Mouse (Mus musculus): ENCODE measurements around the gene C1s1. TPM values are rescaled to one million over a fixed set of nuclear protein-coding genes. Genes with fewer than 3 reads are reported as not detected.
A peak's percentile ranks its signal among the peaks of the same experiment; 100 is the strongest.
"Not testable (repeated sequence)": the region's sequence is repeated elsewhere in the genome, so short reads cannot be mapped to it uniquely, and the experiment has no call there.

The C1s1 gene
- 0.34 and 0.42 TPM in 2 replicates for polyA plus RNA-seq (2016; fragmentation: Nextera tagmentation; extraction: Ambion mirVana)

DNA sequence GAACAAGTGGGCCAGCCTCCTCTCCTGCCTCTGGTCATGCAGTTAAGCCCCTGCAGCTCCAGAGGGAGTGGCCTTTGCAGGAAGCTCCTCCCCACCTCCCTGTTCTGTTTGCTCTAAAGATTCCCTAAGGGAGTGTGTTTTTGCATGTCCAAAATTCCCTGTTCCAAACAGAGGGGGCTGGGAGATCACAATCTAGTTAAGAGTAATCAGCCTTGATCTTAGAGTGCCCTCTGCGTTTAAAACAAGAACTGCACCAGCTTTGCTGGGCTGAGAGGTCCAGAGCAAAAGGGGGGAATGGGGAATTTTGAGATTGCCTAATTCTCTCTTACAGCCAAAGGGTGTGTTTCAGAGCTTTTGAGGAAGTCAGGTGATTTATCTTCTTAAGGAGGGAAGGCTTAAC is at the start of gene C1s1:
Gene C1s1 (minus strand): TSS at position 76 of the 400 bp plus-strand sequence.
- H3K4me2 ChIP-seq (replicated peaks); H3K36me3 ChIP-seq; H3K4me3 ChIP-seq; H3K4me1 ChIP-seq; H3K27me3 ChIP-seq (replicated peaks); H3K9ac ChIP-seq; ATAC-seq (ENCODE audit: low FRiP score, low read depth); H3K9me3 ChIP-seq; H3K27ac ChIP-seq: not testable (repeated sequence)
- 2% methylated on average over 1 of the region's 1 CpGs for WGBS

- Histone ChIP-seq H3K4me3 (no peak overlapping the region), H3K27me3 (replicated peaks) (no peaks in the 10 kb centered on the region), H3K27ac (no peak overlapping the region), H3K4me1 (no peaks in the 10 kb centered on the region), H3K4me2 (replicated peaks) (no peak overlapping the region), H3K9me3 (no peaks in the 10 kb centered on the region), H3K36me3 (no peaks in the 10 kb centered on the region), H3K9ac (no peak overlapping the region)
- ATAC-seq (ENCODE audit: low FRiP score, low read depth): no peak
Observed at GRCm38 (mm10) chr6:124588771-124589170, 46.6 kb upstream of the C1s1 start.

DNA sequence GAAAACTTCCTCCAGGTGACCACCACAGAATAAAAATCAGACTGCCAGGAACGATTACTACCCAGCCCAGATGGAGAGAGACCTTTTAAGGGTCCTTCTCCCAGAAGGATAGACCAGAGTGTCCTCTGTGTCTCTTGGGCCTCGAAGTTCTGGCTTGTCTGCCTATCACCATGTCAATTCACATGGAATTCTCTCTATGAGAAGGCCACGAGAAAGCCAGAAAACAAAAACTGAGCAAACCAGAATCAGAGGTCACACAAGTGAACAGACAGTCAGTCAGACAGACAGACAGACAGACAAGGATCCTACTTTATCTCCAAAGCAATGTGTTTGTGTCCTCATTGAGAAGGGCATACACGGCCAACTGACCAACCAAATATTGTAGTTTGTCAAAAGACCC is 44.1 kb upstream of the C1s1 start:
- Histone ChIP-seq H3K4me2 (replicated peaks) (no peak overlapping the region), H3K36me3 (no peaks in the 10 kb centered on the region), H3K9me3 (no peaks in the 10 kb centered on the region), H3K4me3 (no peak overlapping the region), H3K27me3 (replicated peaks) (no peaks in the 10 kb centered on the region), H3K27ac (no peak overlapping the region), H3K4me1 (no peaks in the 10 kb centered on the region), H3K9ac (no peak overlapping the region)
- ATAC-seq (ENCODE audit: low FRiP score, low read depth): no peak
- 78% methylated on average over 4 of the region's 4 CpGs for WGBS

GRCm38 (mm10) chr6:124585761-124586160 is 43.6 kb upstream of the C1s1 start:
- Histone ChIP-seq H3K9me3 (no peaks in the 10 kb centered on the region), H3K27me3 (replicated peaks) (no peaks in the 10 kb centered on the region), H3K4me3 (no peak overlapping the region), H3K27ac (no peak overlapping the region), H3K9ac (no peak overlapping the region), H3K4me1 (no peaks in the 10 kb centered on the region), H3K36me3 (no peaks in the 10 kb centered on the region), H3K4me2 (replicated peaks) (no peak overlapping the region)
- ATAC-seq (ENCODE audit: low FRiP score, low read depth): no peak
- 96% methylated on average over 3 of the region's 3 CpGs for WGBS

DNA sequence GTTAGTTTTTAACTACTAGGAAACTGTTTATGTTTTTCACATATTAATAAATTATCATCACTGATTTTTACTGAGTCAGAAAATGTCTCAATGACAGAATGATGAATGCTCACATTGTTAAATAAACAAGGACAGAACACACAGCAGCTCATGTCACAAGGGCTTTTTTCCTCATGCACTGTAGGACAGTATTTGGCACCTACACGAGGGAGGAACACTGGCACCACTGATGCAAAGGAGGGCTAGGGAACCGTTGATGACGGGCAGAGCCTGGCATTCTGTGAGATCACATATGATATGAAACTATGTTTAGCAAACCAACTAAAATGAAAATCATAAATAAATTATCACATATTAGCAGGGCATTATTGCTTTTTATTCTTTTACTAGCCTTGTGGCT is 42.8 kb upstream of the C1s1 start:
- H3K27me3 ChIP-seq (replicated peaks): no peaks in the 10 kb centered on the region
- no peak overlapping the region for H3K4me2 ChIP-seq (replicated peaks)
- no peak overlapping the region for H3K27ac ChIP-seq
- no peaks in the 10 kb centered on the region for H3K4me1 ChIP-seq
- H3K4me3 ChIP-seq: no peak overlapping the region
- WGBS: 87% methylated on average over 3 of the region's 3 CpGs
- no peak overlapping the region for H3K9ac ChIP-seq
- H3K9me3 ChIP-seq: no peaks in the 10 kb centered on the region
- no peaks in the 10 kb centered on the region for H3K36me3 ChIP-seq
- ATAC-seq (ENCODE audit: low FRiP score, low read depth): no peak

DNA sequence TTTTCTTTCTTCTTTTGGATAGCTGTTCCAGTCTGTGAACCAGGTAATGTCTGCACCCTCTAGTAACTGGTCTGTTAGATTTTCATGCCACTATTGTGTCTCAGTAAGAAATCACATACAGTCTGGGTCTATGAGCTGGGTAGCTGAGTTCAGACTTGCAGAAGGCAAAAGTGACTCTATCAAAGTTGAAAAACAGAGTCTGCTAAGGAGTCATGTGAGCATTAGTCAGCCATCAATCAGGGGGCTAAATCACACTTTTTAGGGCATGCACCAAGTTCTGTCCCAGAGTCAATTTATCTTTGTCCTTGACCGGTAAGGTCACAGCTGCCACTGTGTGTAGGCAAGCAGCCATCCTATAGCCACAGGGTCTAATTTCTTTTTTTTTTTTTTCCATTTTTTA is 40.1 kb upstream of the C1s1 start:
- no peak overlapping the region for H3K4me2 ChIP-seq (replicated peaks)
- no peaks in the 10 kb centered on the region for H3K9me3 ChIP-seq
- no peak overlapping the region for H3K9ac ChIP-seq
- H3K4me3 ChIP-seq: no peak overlapping the region
- no peaks in the 10 kb centered on the region for H3K4me1 ChIP-seq
- H3K36me3 ChIP-seq: no peaks in the 10 kb centered on the region
- no peak overlapping the region for H3K27ac ChIP-seq
- 87% methylated on average over 1 of the region's 1 CpGs for WGBS
- no peak for ATAC-seq (ENCODE audit: low FRiP score, low read depth)
- H3K27me3 ChIP-seq (replicated peaks): no peaks in the 10 kb centered on the region

DNA sequence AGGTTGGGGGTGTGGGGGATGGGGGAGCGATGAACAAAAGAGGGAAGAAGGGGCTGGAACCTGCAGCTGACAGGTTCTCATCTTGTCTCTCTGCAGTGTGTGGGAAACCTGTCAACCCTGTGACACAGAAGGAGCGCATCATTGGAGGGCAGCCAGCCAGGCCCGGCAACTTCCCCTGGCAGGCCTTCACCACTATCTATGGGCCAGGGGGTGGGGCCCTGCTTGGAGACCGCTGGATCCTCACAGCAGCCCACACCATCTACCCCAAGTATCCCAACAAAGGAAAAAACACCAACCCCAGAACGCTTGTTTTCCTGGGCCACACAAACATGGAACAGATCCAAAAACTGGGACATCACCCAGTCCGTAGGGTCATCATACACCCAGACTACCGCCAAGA is 38.0 kb upstream of the C1s1 start:
- H3K9me3 ChIP-seq; H3K4me2 ChIP-seq (replicated peaks); H3K27ac ChIP-seq; H3K9ac ChIP-seq; ATAC-seq (ENCODE audit: low FRiP score, low read depth); H3K4me3 ChIP-seq; H3K4me1 ChIP-seq; H3K27me3 ChIP-seq (replicated peaks); H3K36me3 ChIP-seq: not testable (repeated sequence)
- WGBS: 88% methylated on average over 7 of the region's 7 CpGs

DNA sequence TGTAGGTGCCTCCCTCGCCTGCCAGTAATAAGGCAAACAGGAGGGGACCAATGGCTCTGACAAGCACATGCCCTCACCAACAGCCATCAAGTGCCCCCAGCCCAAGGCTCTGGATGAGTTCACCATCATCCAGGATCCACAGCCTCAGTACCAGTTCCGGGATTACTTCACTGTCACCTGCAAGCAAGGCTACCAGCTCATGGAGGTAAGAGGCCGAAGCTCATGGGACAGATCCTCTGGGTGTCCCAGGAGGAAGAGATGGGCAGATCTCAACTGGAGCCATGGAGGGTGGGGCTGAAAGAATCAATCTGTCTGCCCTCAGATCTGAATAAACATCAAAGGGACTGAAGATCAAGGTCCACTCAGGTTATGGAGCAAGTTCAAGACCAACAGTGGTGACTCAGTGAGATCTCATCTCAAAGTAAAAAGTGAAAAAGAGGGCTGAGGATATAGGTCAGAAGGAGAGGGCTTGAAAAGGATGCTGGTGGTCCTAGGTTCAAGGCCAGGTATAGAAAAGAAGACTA is 33.1 kb upstream of the C1s1 start:
- H3K27me3 ChIP-seq (replicated peaks); ATAC-seq (ENCODE audit: low FRiP score, low read depth); H3K9ac ChIP-seq; H3K9me3 ChIP-seq; H3K4me1 ChIP-seq; H3K27ac ChIP-seq; H3K4me2 ChIP-seq (replicated peaks); H3K4me3 ChIP-seq; H3K36me3 ChIP-seq: not testable (repeated sequence)
- 88% methylated on average over 3 of the region's 3 CpGs for WGBS

GRCm38 (mm10) chr6:124570026-124570425 is 27.9 kb upstream of the C1s1 start, which contains the start of gene C1rb:
Gene C1rb, plus strand, starts transcription at chr6:124570294.
- no peak within 1 kb of the TSS for H3K27ac ChIP-seq
- no peaks in the 10 kb centered on the region for H3K27me3 ChIP-seq (replicated peaks)
- no peaks in the 10 kb centered on the region for H3K4me1 ChIP-seq
- no peaks in the 10 kb centered on the region for H3K36me3 ChIP-seq
- 5% methylated on average over 8 of the region's 8 CpGs for WGBS
- ATAC-seq (ENCODE audit: low FRiP score, low read depth): no peak
- no peak within 1 kb of the TSS for H3K9ac ChIP-seq
- 0 out of 2 replicates have a peak within 1 kb of the TSS, but pooled peaks have one; percentile 32 for H3K4me2 ChIP-seq (replicated peaks)
- no peak within 1 kb of the TSS for H3K4me3 ChIP-seq
- H3K9me3 ChIP-seq: no peaks in the 10 kb centered on the region

DNA sequence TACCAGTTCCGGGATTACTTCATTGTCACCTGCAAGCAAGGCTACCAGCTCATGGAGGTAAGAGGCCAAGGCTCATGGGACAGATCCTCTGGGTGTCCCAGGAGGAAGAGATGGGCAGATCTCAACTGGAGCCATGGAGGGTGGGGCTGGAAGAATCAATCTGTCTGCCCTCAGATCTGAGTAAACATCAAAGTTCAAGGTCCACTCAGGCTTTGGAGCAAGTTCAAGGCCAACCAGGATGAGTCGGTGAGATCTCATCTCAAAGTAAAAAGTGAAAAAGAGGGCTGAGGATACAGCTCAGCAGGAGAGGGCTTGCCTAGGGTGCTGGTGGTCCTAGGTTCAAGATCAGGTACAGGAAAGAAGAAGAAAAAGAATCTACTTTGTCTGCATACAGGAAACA is 19.5 kb upstream of the C1s1 start:
- 93% methylated on average over 2 of the region's 2 CpGs for WGBS
- H3K4me3 ChIP-seq; ATAC-seq (ENCODE audit: low FRiP score, low read depth): not testable (repeated sequence)

GRCm38 (mm10) chr6:124561156-124561555 is 19.0 kb upstream of the C1s1 start:
- H3K4me1 ChIP-seq; H3K9me3 ChIP-seq; H3K36me3 ChIP-seq; H3K4me2 ChIP-seq (replicated peaks); H3K27me3 ChIP-seq (replicated peaks); H3K9ac ChIP-seq; H3K27ac ChIP-seq; ATAC-seq (ENCODE audit: low FRiP score, low read depth); H3K4me3 ChIP-seq: not testable (repeated sequence)
- WGBS: 91% methylated on average over 4 of the region's 4 CpGs

More for the DNA sequence above, 19.5 kb upstream of the C1s1 start:
- not testable (repeated sequence) for H3K27ac ChIP-seq; H3K4me1 ChIP-seq; H3K4me2 ChIP-seq (replicated peaks); H3K9me3 ChIP-seq; H3K36me3 ChIP-seq; H3K9ac ChIP-seq; H3K27me3 ChIP-seq (replicated peaks)

- H3K4me2 ChIP-seq (replicated peaks); ATAC-seq (ENCODE audit: low FRiP score, low read depth); H3K27me3 ChIP-seq (replicated peaks); H3K27ac ChIP-seq; H3K4me3 ChIP-seq; H3K9ac ChIP-seq; H3K4me1 ChIP-seq; H3K9me3 ChIP-seq; H3K36me3 ChIP-seq: not testable (repeated sequence)
- 81% methylated on average over 2 of the region's 2 CpGs for WGBS
Observed at GRCm38 (mm10) chr6:124555956-124556355, 13.8 kb upstream of the C1s1 start.

- peaks cover 12% of the 10 kb centered on the region; the same call in 1 of the 2 replicates for H3K9me3 ChIP-seq
- H3K36me3 ChIP-seq: no peaks in the 10 kb centered on the region
- H3K27me3 ChIP-seq (replicated peaks): no peaks in the 10 kb centered on the region
- H3K4me1 ChIP-seq: no peaks in the 10 kb centered on the region
- no peak overlapping the region for H3K4me3 ChIP-seq
- H3K27ac ChIP-seq: no peak overlapping the region
- no peak overlapping the region for H3K9ac ChIP-seq
- no peak overlapping the region for H3K4me2 ChIP-seq (replicated peaks)
- ATAC-seq (ENCODE audit: low FRiP score, low read depth): no peak
- WGBS: 67% methylated on average over 22 of the region's 22 CpGs
Observed at GRCm38 (mm10) chr6:124552766-124553165, 10.6 kb upstream of the C1s1 start.

All from neural tube, embryonic 12.5 days (tissue).